Mouse (Mus musculus) forebrain, postnatal 0 days (tissue): ENCODE data around the gene Hoxa7. TPM values are rescaled to one million over a fixed set of nuclear protein-coding genes. Genes with fewer than 3 reads are reported as not detected.

Source experiments
- ATAC-seq: fragments of 200-750 bp; cut with Nextera tagmentation; 2 replicates; pipeline ENCODE4 v1.8.0; 2017; ENCODE audit warnings: mild to moderate bottlenecking, moderate library complexity
- DNase-seq: peaks from one replicate; pipeline ENCODE4 v3.0.0-alpha.2; 2015
- H3K27ac ChIP-seq: fragments of 300-500 bp; sonication (generic); 2 replicates; pipeline ENCODE4 v1.5.1; 2014; ENCODE audit warnings: low read depth, mild to moderate bottlenecking, antibody characterized with exemption, low read length, moderate library complexity, mixed read lengths
- H3K27me3 ChIP-seq: fragments of 300-500 bp; sonication (generic); 2 replicates; pipeline ENCODE4 v1.6.1; 2014; ENCODE audit warnings: mild to moderate bottlenecking, low read length, mixed read lengths; ENCODE audit not compliant: insufficient read depth
- H3K36me3 ChIP-seq: fragments of 300-500 bp; sonication (generic); 2 replicates; pipeline ENCODE4 v1.6.1; 2014; ENCODE audit warnings: mild to moderate bottlenecking, moderate library complexity; ENCODE audit not compliant: insufficient read depth
- H3K4me1 ChIP-seq: fragments of 300-500 bp; sonication (generic); 2 replicates; pipeline ENCODE4 v1.6.1; 2014; ENCODE audit warnings: antibody characterized with exemption; ENCODE audit not compliant: insufficient read depth
- H3K4me2 ChIP-seq: fragments of 300-500 bp; sonication (generic); 2 replicates; pipeline ENCODE4 v1.6.1; 2014; ENCODE audit warnings: low read depth, mild to moderate bottlenecking, moderate library complexity
- H3K4me3 ChIP-seq: fragments of 300-500 bp; sonication (generic); 2 replicates; pipeline ENCODE4 v1.5.1; 2014; ENCODE audit warnings: low read depth, low read length, mixed read lengths
- H3K9ac ChIP-seq: fragments of 300-500 bp; sonication (generic); 2 replicates; pipeline ENCODE4 v1.6.1; 2014; ENCODE audit warnings: mild to moderate bottlenecking
- H3K9me3 ChIP-seq: fragments of 300-500 bp; sonication (generic); 2 replicates; pipeline ENCODE4 v1.6.1; 2016; ENCODE audit warnings: low read length
- CTCF ChIP-seq: sonication (generic); IDR thresholded peaks from 2 replicates; pipeline ENCODE4 v1.5.1; 2016; ENCODE audit warnings: antibody characterized with exemption, control low read depth, low read depth
- WGBS: fragments of 180-500 bp; shearing (Covaris S2); extraction: QIAGEN DNeasy Blood & Tissue Kit; methylation state at CpG from one replicate; pipeline ENCODE4 v1.1.7; 2014; 5-methylcytosine and 5-hydroxymethylcytosine counted together
- polyA plus RNA-seq: library from polyadenylated mRNA; unstranded; fragments of >200 nt; fragmentation: Nextera tagmentation; extraction: Ambion mirVana; gene quantifications from 2 replicates; pipeline ENCODE4 v1.2.1, GENCODE M21; 2015
- total RNA-seq: library from RNA; depleted of rRNA; stranded (reverse); fragments of >200 nt; gene quantifications from 2 replicates; pipeline ENCODE4 v1.2.3, GENCODE M21; 2014

Gene Hoxa7
- total and polyA plus RNA-seq, 2 experiments from 2014 or later = not detected

DNA sequence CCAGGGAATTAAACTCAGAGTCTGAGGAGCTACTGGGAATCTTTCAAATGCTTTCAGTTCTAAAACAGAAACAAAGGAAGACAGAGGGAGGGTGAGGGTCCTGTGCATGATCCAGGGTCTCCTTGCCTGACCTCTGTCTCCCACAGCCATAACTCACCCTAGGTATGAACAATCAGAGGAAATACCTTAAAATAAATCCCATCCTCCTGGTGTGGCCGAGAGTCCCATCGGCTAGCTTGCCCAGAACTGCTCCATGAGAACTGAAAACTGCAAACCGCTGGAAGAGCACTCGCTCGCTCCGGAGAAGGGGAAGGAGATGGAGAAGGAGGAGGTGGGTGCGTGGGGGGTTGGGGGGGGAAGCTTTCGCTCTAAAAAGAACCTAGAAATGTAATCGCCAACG, 42.0 kb downstream of the Hoxa7 start:
- peaks cover 96% of the 10 kb centered on the region for H3K27me3 ChIP-seq
- no peak overlapping the region for H3K4me2 ChIP-seq
- ATAC-seq (no peak), DNase-seq (no peak)
- no peaks in the 10 kb centered on the region for H3K9me3 ChIP-seq
- H3K9ac ChIP-seq = no peak overlapping the region
- 2% methylated on average over 10 of the region's 10 CpGs for WGBS
- no peak overlapping the region for H3K4me3 ChIP-seq
- H3K27ac ChIP-seq = no peak overlapping the region
- H3K36me3 ChIP-seq = no peaks in the 10 kb centered on the region
- H3K4me1 ChIP-seq = no peaks in the 10 kb centered on the region
- TF ChIP-seq CTCF = no peak

- peaks cover 95% of the 10 kb centered on the region for H3K27me3 ChIP-seq
- no peak overlapping the region for H3K4me3 ChIP-seq
- H3K9me3 ChIP-seq = no peaks in the 10 kb centered on the region
- no peak overlapping the region for H3K27ac ChIP-seq
- WGBS = 1% methylated on average over 4 of the region's 4 CpGs
- TF ChIP-seq CTCF = no peak
- H3K4me1 ChIP-seq = no peaks in the 10 kb centered on the region
- H3K9ac ChIP-seq = no peak overlapping the region
- ATAC-seq = no peak
- H3K4me2 ChIP-seq = no peak overlapping the region
- no peaks in the 10 kb centered on the region for H3K36me3 ChIP-seq
- DNase-seq = no peak
Observed at GRCm38 (mm10) chr6:52178918-52179665, 42.6 kb downstream of the Hoxa7 start.

DNA sequence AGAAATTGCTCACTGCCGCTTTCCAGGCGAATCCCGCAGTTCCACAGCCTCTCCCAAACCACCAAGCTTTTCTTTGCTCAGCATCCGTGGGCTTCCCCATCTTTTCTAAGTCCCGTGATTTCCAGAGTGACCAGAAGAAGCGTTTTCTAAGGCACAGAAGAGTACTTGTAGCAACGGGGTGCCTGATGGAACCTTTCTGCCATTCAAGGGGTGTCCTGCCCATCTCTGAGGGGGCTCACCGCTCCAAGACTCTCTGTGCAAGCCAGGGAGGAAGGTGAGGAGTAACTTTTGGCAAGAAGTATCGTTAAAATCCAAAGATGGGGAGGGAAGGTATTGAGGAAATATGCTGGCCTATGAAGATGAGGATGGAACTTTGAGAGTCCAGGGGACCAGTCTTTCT, 43.8 kb downstream of the Hoxa7 start:
- under 1% methylated on average over 9 of the region's 9 CpGs for WGBS
- Histone ChIP-seq H3K9ac (no peak overlapping the region), H3K4me3 (no peak overlapping the region)

GRCm38 (mm10) chr6:52177061-52177735, 44.5 kb downstream of the Hoxa7 start, which contains the start of gene 5730596B20Rik:
TSS of gene 5730596B20Rik (plus strand) at chr6:52177498.
- 4% methylated on average over 36 of the region's 36 CpGs for WGBS
- no peak within 1 kb of the TSS for H3K4me2 ChIP-seq
- H3K9ac ChIP-seq = no peak within 1 kb of the TSS
- H3K27me3 ChIP-seq = peaks cover 95% of the 10 kb centered on the region
- H3K4me3 ChIP-seq = no peak within 1 kb of the TSS
- TF ChIP-seq CTCF = no peak
- DNase-seq (no peak), ATAC-seq (no peak)
- no peaks in the 10 kb centered on the region for H3K36me3 ChIP-seq
- no peaks in the 10 kb centered on the region for H3K4me1 ChIP-seq
- H3K9me3 ChIP-seq = no peaks in the 10 kb centered on the region
- no peak within 1 kb of the TSS for H3K27ac ChIP-seq

More for the DNA sequence above, 43.8 kb downstream of the Hoxa7 start:
- Histone ChIP-seq H3K4me2 (no peak overlapping the region), H3K4me1 (no peaks in the 10 kb centered on the region), H3K9me3 (no peaks in the 10 kb centered on the region), H3K27ac (no peak overlapping the region), H3K27me3 (peaks cover 95% of the 10 kb centered on the region), H3K36me3 (no peaks in the 10 kb centered on the region)
- no peak for TF ChIP-seq CTCF
- ATAC-seq (no peak), DNase-seq (no peak)

DNA sequence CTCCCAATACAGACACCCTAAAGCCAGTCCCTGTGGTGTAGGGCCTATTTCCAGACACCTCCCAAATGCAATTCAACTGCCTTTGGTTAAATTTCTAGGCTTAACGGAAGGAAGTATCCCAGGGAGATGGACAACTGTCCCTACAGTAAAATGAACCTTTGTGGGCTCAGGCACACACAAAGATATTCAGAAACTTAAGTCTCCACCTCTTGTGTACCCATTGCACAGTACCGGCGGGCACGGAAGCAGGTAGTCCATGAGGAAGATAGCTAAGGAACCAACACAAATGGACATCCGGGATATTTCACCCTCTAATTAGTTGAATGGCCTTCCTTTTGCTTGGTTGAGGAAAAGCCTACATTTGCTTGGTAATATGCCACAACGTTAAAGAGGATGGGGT, 45.3 kb downstream of the Hoxa7 start:
- Histone ChIP-seq H3K27me3 (peaks cover 95% of the 10 kb centered on the region), H3K9me3 (no peaks in the 10 kb centered on the region), H3K9ac (no peak overlapping the region), H3K4me3 (no peak overlapping the region), H3K36me3 (no peaks in the 10 kb centered on the region), H3K27ac (no peak overlapping the region), H3K4me1 (no peaks in the 10 kb centered on the region), H3K4me2 (no peak overlapping the region)
- 2% methylated on average over 6 of the region's 6 CpGs for WGBS
- no peak for TF ChIP-seq CTCF
- ATAC-seq (no peak), DNase-seq (no peak)

GRCm38 (mm10) chr6:52175864-52176263, 45.8 kb downstream of the Hoxa7 start:
- Histone ChIP-seq H3K36me3 (no peaks in the 10 kb centered on the region), H3K4me3 (no peak overlapping the region), H3K9me3 (no peaks in the 10 kb centered on the region), H3K9ac (no peak overlapping the region), H3K27ac (no peak overlapping the region), H3K4me1 (no peaks in the 10 kb centered on the region), H3K27me3 (peaks cover 95% of the 10 kb centered on the region), H3K4me2 (no peak overlapping the region)
- ATAC-seq (no peak), DNase-seq (no peak)
- TF ChIP-seq CTCF = no peak
- WGBS = 7% methylated on average over 22 of the region's 35 CpGs
